Mouse (Mus musculus) retina, postnatal 1 day (tissue): ENCODE data around the gene Nudt9.

Experiments used
- DNase-seq: peaks from one replicate; pipeline ENCODE4 v3.0.0-alpha.2; 2012

Nudt9 gene

GRCm38 (mm10) chr5:104085366-104085765 lies 39.3 kb downstream of the Nudt9 start:
- no peak for DNase-seq

- DNase-seq = no peak
Measured at GRCm38 (mm10) chr5:104089751-104090150, 43.6 kb downstream of the Nudt9 start.

GRCm38 (mm10) chr5:104095416-104096077 lies 49.4 kb downstream of the Nudt9 start:
- no peak for DNase-seq

GRCm38 (mm10) chr5:104096078-104096938 lies 50.2 kb downstream of the Nudt9 start:
- no peak for DNase-seq

GRCm38 (mm10) chr5:104101678-104102531 lies 55.8 kb downstream of the Nudt9 start:
- no peak for DNase-seq

GRCm38 (mm10) chr5:104103171-104103570 lies 57.1 kb downstream of the Nudt9 start:
- no peak for DNase-seq

- DNase-seq = no peak
Measured at GRCm38 (mm10) chr5:104104111-104104510, 58.0 kb downstream of the Nudt9 start.

GRCm38 (mm10) chr5:104108127-104108875 lies 62.2 kb downstream of the Nudt9 start:
- DNase-seq = peak; percentile 69

GRCm38 (mm10) chr5:104108879-104109369 lies 62.8 kb downstream of the Nudt9 start:
- peak; percentile 82 for DNase-seq

GRCm38 (mm10) chr5:104109516-104109915 lies 63.4 kb downstream of the Nudt9 start:
- DNase-seq = peak; percentile 48

- DNase-seq = peak; percentile 61
Measured at GRCm38 (mm10) chr5:104110171-104110920, 64.2 kb downstream of the Nudt9 start.

- DNase-seq = no peak
Measured at GRCm38 (mm10) chr5:104112016-104112415, 65.9 kb downstream of the Nudt9 start.

- no peak for DNase-seq
Measured at GRCm38 (mm10) chr5:104112511-104112910, 66.4 kb downstream of the Nudt9 start.

- peak; percentile 51 for DNase-seq
Measured at GRCm38 (mm10) chr5:104113491-104114172, 67.5 kb downstream of the Nudt9 start, which contains the start of gene Sparcl1. TSS of gene Sparcl1 (minus strand) at chr5:104113733.
